Mouse (Mus musculus) liver, embryonic 14.5 days (tissue): ENCODE data around the gene Stard7.

ENCODE experiments used
- CTCF ChIP-seq: IDR thresholded peaks from 2 replicates; pipeline ENCODE4 v1.5.1; 2016; ENCODE audit warnings: antibody characterized with exemption, low read depth, control low read depth
- EP300 ChIP-seq: IDR thresholded peaks from 2 replicates; pipeline ENCODE4 v1.6.1; 2016; ENCODE audit warnings: antibody characterized with exemption, low read depth

- TF ChIP-seq CTCF = no peak
- peak; percentile 36 for TF ChIP-seq EP300
Observed at GRCm38 (mm10) chr2:127328090-127328851, 58.3 kb downstream of the Stard7 start.
